Mouse (Mus musculus): Measurements from ENCODE around the gene A730015C16Rik.

- TF ChIP-seq CTCF (IDR thresholded peaks at IDR 0.05; ENCODE audit: insufficient read depth, low read length) (no peak), POLR2A (IDR thresholded peaks at IDR 0.05; ENCODE audit: borderline replicate concordance, extremely low read depth, low read depth, low read length) (no peak)
Measured at GRCm38 (mm10) chr4:108883815-108884214, 35.4 kb upstream of the A730015C16Rik start.

Measured in lung, adult 2 months (tissue).